Mouse (Mus musculus) forebrain, postnatal 0 days (tissue): ENCODE data around the gene Cadm2. TPM values are rescaled to one million over a fixed set of nuclear protein-coding genes. Genes with fewer than 3 reads are reported as not detected.

Source experiments
- ATAC-seq: fragments of 200-750 bp; cut with Nextera tagmentation; 2 replicates; pipeline ENCODE4 v1.8.0; 2017; ENCODE audit warnings: mild to moderate bottlenecking, moderate library complexity
- DNase-seq: peaks from one replicate; pipeline ENCODE4 v3.0.0-alpha.2; 2015
- H3K27ac ChIP-seq: fragments of 300-500 bp; sonication (generic); 2 replicates; pipeline ENCODE4 v1.5.1; 2014; ENCODE audit warnings: low read depth, mild to moderate bottlenecking, antibody characterized with exemption, low read length, moderate library complexity, mixed read lengths
- H3K27me3 ChIP-seq: fragments of 300-500 bp; sonication (generic); 2 replicates; pipeline ENCODE4 v1.6.1; 2014; ENCODE audit warnings: mild to moderate bottlenecking, low read length, mixed read lengths; ENCODE audit not compliant: insufficient read depth
- H3K36me3 ChIP-seq: fragments of 300-500 bp; sonication (generic); 2 replicates; pipeline ENCODE4 v1.6.1; 2014; ENCODE audit warnings: mild to moderate bottlenecking, moderate library complexity; ENCODE audit not compliant: insufficient read depth
- H3K4me1 ChIP-seq: fragments of 300-500 bp; sonication (generic); 2 replicates; pipeline ENCODE4 v1.6.1; 2014; ENCODE audit warnings: antibody characterized with exemption; ENCODE audit not compliant: insufficient read depth
- H3K4me2 ChIP-seq: fragments of 300-500 bp; sonication (generic); 2 replicates; pipeline ENCODE4 v1.6.1; 2014; ENCODE audit warnings: low read depth, mild to moderate bottlenecking, moderate library complexity
- H3K4me3 ChIP-seq: fragments of 300-500 bp; sonication (generic); 2 replicates; pipeline ENCODE4 v1.5.1; 2014; ENCODE audit warnings: low read depth, low read length, mixed read lengths
- H3K9ac ChIP-seq: fragments of 300-500 bp; sonication (generic); 2 replicates; pipeline ENCODE4 v1.6.1; 2014; ENCODE audit warnings: mild to moderate bottlenecking
- H3K9me3 ChIP-seq: fragments of 300-500 bp; sonication (generic); 2 replicates; pipeline ENCODE4 v1.6.1; 2016; ENCODE audit warnings: low read length
- CTCF ChIP-seq: sonication (generic); IDR thresholded peaks from 2 replicates; pipeline ENCODE4 v1.5.1; 2016; ENCODE audit warnings: antibody characterized with exemption, control low read depth, low read depth
- WGBS: fragments of 180-500 bp; shearing (Covaris S2); extraction: QIAGEN DNeasy Blood & Tissue Kit; methylation state at CpG from one replicate; pipeline ENCODE4 v1.1.7; 2014; 5-methylcytosine and 5-hydroxymethylcytosine counted together
- polyA plus RNA-seq: library from polyadenylated mRNA; unstranded; fragments of >200 nt; fragmentation: Nextera tagmentation; extraction: Ambion mirVana; gene quantifications from 2 replicates; pipeline ENCODE4 v1.2.1, GENCODE M21; 2015
- total RNA-seq: library from RNA; depleted of rRNA; stranded (reverse); fragments of >200 nt; gene quantifications from 2 replicates; pipeline ENCODE4 v1.2.3, GENCODE M21; 2014

The Cadm2 gene
- total and polyA plus RNA-seq, 2 experiments from 2014 or later: 58.9 to 63.3 TPM

GRCm38 (mm10) chr16:67515549-67515948 is 105.2 kb downstream of the Cadm2 start:
- Histone ChIP-seq H3K9me3 (no peaks in the 10 kb centered on the region), H3K27me3 (no peaks in the 10 kb centered on the region), H3K9ac (no peak overlapping the region), H3K27ac (0 out of 2 replicates have a peak overlapping the region, but pooled peaks have one; percentile 16), H3K4me2 (no peak overlapping the region), H3K4me1 (0 out of 2 replicates have a peak, but pooled peaks cover 2% of the 10 kb centered on the region), H3K4me3 (no peak overlapping the region), H3K36me3 (no peaks in the 10 kb centered on the region)
- TF ChIP-seq CTCF: no peak
- ATAC-seq (peak; percentile 73; the same call in 1 of the 2 replicates), DNase-seq (peak; percentile 53)
- 51% methylated on average over 4 of the region's 4 CpGs for WGBS

DNA sequence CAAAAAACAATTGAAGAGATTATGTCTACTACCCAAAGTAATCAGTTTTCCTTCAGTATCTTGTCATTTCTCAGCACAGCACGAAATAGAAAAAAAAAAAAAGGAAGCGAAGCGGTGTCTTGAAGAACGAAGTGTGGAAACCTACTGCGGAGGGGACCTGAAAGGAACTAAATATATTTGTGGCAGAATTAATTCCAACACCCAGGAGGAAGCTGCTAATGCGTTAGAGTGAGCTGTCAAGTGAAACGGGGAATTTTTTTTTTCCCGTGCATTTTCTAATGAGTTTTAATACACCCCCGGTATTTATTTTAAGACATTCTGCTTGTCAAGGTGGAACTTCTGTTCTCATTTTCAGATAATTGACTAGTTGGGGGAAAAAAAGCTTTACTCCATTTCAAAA is 111.6 kb downstream of the Cadm2 start:
- H3K36me3 ChIP-seq: no peaks in the 10 kb centered on the region
- peak overlapping the region; percentile 13; the same call in 1 of the 2 replicates for H3K4me2 ChIP-seq
- TF ChIP-seq CTCF: no peak
- H3K27ac ChIP-seq: no peak overlapping the region
- no peaks in the 10 kb centered on the region for H3K9me3 ChIP-seq
- no peaks in the 10 kb centered on the region for H3K27me3 ChIP-seq
- no peaks in the 10 kb centered on the region for H3K4me1 ChIP-seq
- DNase-seq: peak; percentile 28
- ATAC-seq: peak; percentile 27; the same call in 1 of the 2 replicates
- no peak overlapping the region for H3K9ac ChIP-seq
- WGBS: 62% methylated on average over 9 of the region's 9 CpGs
- H3K4me3 ChIP-seq: no peak overlapping the region

GRCm38 (mm10) chr16:67482542-67482941 is 138.2 kb downstream of the Cadm2 start:
- H3K9ac ChIP-seq: 0 out of 2 replicates have a peak overlapping the region, but pooled peaks have one; percentile 31

GRCm38 (mm10) chr16:67467041-67467440 is 153.7 kb downstream of the Cadm2 start:
- H3K9ac ChIP-seq: no peak overlapping the region
- no peaks in the 10 kb centered on the region for H3K36me3 ChIP-seq
- no peaks in the 10 kb centered on the region for H3K4me1 ChIP-seq
- H3K9me3 ChIP-seq: no peaks in the 10 kb centered on the region
- TF ChIP-seq CTCF: no peak
- WGBS: 89% methylated on average over 3 of the region's 3 CpGs
- H3K27me3 ChIP-seq: no peaks in the 10 kb centered on the region
- DNase-seq (no peak), ATAC-seq (no peak)
- no peak overlapping the region for H3K4me3 ChIP-seq
- H3K27ac ChIP-seq: no peak overlapping the region
- no peak overlapping the region for H3K4me2 ChIP-seq

More at GRCm38 (mm10) chr16:67482542-67482941, 138.2 kb downstream of the Cadm2 start:
- no peaks in the 10 kb centered on the region for H3K36me3 ChIP-seq
- 27% methylated on average over 7 of the region's 7 CpGs for WGBS
- DNase-seq (peak; percentile 35), ATAC-seq (no peak)
- H3K27ac ChIP-seq: peak overlapping the region; percentile 15; the same call in 1 of the 2 replicates
- H3K4me3 ChIP-seq: no peak overlapping the region
- H3K4me2 ChIP-seq: peak overlapping the region; percentile 29
- H3K4me1 ChIP-seq: 0 out of 2 replicates have a peak, but pooled peaks cover 4% of the 10 kb centered on the region
- H3K27me3 ChIP-seq: no peaks in the 10 kb centered on the region
- H3K9me3 ChIP-seq: no peaks in the 10 kb centered on the region
- TF ChIP-seq CTCF: no peak

GRCm38 (mm10) chr16:67436301-67436700 is 184.4 kb downstream of the Cadm2 start:
- H3K9ac ChIP-seq: no peak overlapping the region
- H3K4me1 ChIP-seq: no peaks in the 10 kb centered on the region
- no peaks in the 10 kb centered on the region for H3K9me3 ChIP-seq
- TF ChIP-seq CTCF: no peak
- H3K36me3 ChIP-seq: no peaks in the 10 kb centered on the region
- ATAC-seq (no peak), DNase-seq (no peak)
- H3K4me2 ChIP-seq: no peak overlapping the region
- 25% methylated on average over 4 of the region's 4 CpGs for WGBS
- H3K27me3 ChIP-seq: no peaks in the 10 kb centered on the region
- H3K4me3 ChIP-seq: no peak overlapping the region
- H3K27ac ChIP-seq: no peak overlapping the region

GRCm38 (mm10) chr16:67425371-67425770 is 195.3 kb downstream of the Cadm2 start:
- DNase-seq: no peak
- ATAC-seq: no peak
- H3K27me3 ChIP-seq: no peaks in the 10 kb centered on the region
- no peak overlapping the region for H3K27ac ChIP-seq
- 16% methylated on average over 1 of the region's 1 CpGs for WGBS
- H3K4me2 ChIP-seq: no peak overlapping the region
- no peak overlapping the region for H3K9ac ChIP-seq
- H3K36me3 ChIP-seq: no peaks in the 10 kb centered on the region
- TF ChIP-seq CTCF: no peak
- no peaks in the 10 kb centered on the region for H3K9me3 ChIP-seq
- H3K4me3 ChIP-seq: no peak overlapping the region
- H3K4me1 ChIP-seq: no peaks in the 10 kb centered on the region

- Histone ChIP-seq H3K27ac (no peak overlapping the region), H3K4me1 (no peaks in the 10 kb centered on the region), H3K4me3 (no peak overlapping the region), H3K9me3 (no peaks in the 10 kb centered on the region), H3K4me2 (no peak overlapping the region), H3K9ac (no peak overlapping the region), H3K36me3 (no peaks in the 10 kb centered on the region), H3K27me3 (no peaks in the 10 kb centered on the region)
- ATAC-seq (no peak), DNase-seq (no peak)
- no peak for TF ChIP-seq CTCF
- 62% methylated on average over 3 of the region's 3 CpGs for WGBS
Measured at GRCm38 (mm10) chr16:67410926-67411325, 209.8 kb downstream of the Cadm2 start.
